Mouse (Mus musculus) forebrain, embryonic 12.5 days (tissue): ENCODE data around the gene Mgst2. TPM values are rescaled to one million over a fixed set of nuclear protein-coding genes. Genes with fewer than 3 reads are reported as not detected.

Source experiments
- ATAC-seq: fragments of 200-750 bp; cut with Nextera tagmentation; 2 replicates; pipeline ENCODE4 v1.8.0; 2017; ENCODE audit warnings: moderate TSS enrichment; ENCODE audit not compliant: low FRiP score
- H3K27ac ChIP-seq: fragments of 300-500 bp; sonication (generic); 2 replicates; pipeline ENCODE4 v1.5.1; 2016; ENCODE audit warnings: mild to moderate bottlenecking
- H3K27me3 ChIP-seq: fragments of 300-500 bp; sonication (generic); 2 replicates; pipeline ENCODE4 v1.6.1; 2016; ENCODE audit warnings: mild to moderate bottlenecking
- H3K36me3 ChIP-seq: fragments of 300-500 bp; sonication (generic); replicated peaks from 2 replicates; pipeline ENCODE4 v1.6.1; 2016; ENCODE audit warnings: mild to moderate bottlenecking
- H3K4me1 ChIP-seq: fragments of 300-500 bp; sonication (generic); 2 replicates; pipeline ENCODE4 v1.6.1; 2016
- H3K4me2 ChIP-seq: fragments of 300-500 bp; sonication (generic); 2 replicates; pipeline ENCODE4 v1.6.1; 2016; ENCODE audit warnings: mild to moderate bottlenecking, moderate library complexity
- H3K4me3 ChIP-seq: fragments of 300-500 bp; sonication (generic); replicated peaks from 2 replicates; pipeline ENCODE4 v1.5.1; 2016; ENCODE audit warnings: mild to moderate bottlenecking
- H3K9ac ChIP-seq: fragments of 300-500 bp; sonication (generic); 2 replicates; pipeline ENCODE4 v1.6.1; 2016; ENCODE audit warnings: mild to moderate bottlenecking
- H3K9me3 ChIP-seq: fragments of 300-500 bp; sonication (generic); 2 replicates; pipeline ENCODE4 v1.6.1; 2016
- WGBS: fragments of 180-500 bp; shearing (Covaris S2); methylation state at CpG from one replicate; pipeline ENCODE4 v1.1.7; 2016; 5-methylcytosine and 5-hydroxymethylcytosine counted together
- polyA plus RNA-seq: library from polyadenylated mRNA; unstranded; fragments of >200 nt; fragmentation: Nextera tagmentation; extraction: Ambion mirVana; gene quantifications from 2 replicates; pipeline ENCODE4 v1.2.1, GENCODE M21; 2016

Gene Mgst2
- polyA plus RNA-seq, 1 experiment from 2014 or later = not detected

DNA sequence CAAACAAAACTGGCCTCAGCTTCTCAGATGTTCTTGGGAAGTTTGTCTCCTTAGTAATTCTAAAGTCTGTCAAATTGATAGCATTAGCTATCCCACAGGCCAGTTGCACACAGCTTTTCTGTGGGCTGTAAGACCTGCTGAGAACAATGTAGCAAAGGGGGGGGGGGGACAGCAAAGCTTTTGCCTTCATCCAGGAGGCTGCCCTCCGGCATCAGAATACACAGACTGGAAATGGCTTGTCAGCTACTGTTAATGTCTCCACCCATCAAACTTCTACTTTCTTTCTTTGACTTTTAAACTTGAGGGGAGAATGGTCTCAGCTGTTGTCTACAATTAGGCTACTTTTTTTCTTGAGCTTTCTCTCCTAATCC is 48.2 kb downstream of the Mgst2 start:
- Histone ChIP-seq H3K9me3 (no peaks in the 10 kb centered on the region), H3K36me3 (no peaks in the 10 kb centered on the region), H3K27ac (no peak overlapping the region), H3K27me3 (no peaks in the 10 kb centered on the region), H3K4me3 (no peak overlapping the region), H3K4me2 (no peak overlapping the region), H3K4me1 (peaks cover 16% of the 10 kb centered on the region), H3K9ac (no peak overlapping the region)
- whole genome bisulfite sequencing = 88% methylated on average over 1 of the region's 1 CpGs
- ATAC-seq = no peak

DNA sequence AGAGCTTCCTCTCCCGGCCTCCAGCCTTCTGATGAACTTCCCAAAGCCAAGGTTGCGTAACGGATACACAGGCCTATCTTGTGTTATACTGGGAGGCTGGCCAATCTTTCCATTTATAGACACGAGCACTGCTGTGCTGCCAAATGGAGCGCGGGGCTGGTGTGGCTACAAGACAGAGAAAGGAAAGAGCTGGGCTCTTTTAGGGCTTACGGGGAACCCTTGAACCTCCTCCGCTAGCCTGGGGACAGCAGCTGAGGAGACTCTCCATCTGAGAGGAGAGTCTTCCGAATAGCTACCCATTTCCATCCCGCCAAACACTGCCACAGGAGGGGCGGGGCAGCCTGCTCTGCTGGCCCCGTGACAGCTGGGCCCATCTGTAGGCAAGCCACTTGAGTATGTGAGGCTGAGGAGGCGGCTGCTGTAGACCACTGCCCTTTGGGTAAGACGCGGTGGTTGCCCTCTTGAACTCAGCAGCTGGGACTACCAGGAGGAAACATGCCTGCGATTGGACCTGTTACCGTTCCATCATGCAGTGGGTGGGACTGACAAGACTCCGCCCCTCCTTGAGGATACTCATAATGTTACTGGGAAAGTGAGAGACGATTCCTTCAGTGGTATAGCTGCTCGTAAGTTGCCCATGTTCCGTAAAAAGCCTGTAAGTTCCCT is 48.7 kb downstream of the Mgst2 start:
- no peaks in the 10 kb centered on the region for H3K9me3 ChIP-seq
- no peak overlapping the region for H3K4me2 ChIP-seq
- H3K36me3 ChIP-seq = no peaks in the 10 kb centered on the region
- peaks cover 19% of the 10 kb centered on the region for H3K4me1 ChIP-seq
- no peak overlapping the region for H3K4me3 ChIP-seq
- ATAC-seq = peak; percentile 49
- H3K27ac ChIP-seq = peak overlapping the region; percentile 47; the same call in 1 of the 2 replicates
- no peaks in the 10 kb centered on the region for H3K27me3 ChIP-seq
- H3K9ac ChIP-seq = no peak overlapping the region
- 85% methylated on average over 21 of the region's 21 CpGs for WGBS

DNA sequence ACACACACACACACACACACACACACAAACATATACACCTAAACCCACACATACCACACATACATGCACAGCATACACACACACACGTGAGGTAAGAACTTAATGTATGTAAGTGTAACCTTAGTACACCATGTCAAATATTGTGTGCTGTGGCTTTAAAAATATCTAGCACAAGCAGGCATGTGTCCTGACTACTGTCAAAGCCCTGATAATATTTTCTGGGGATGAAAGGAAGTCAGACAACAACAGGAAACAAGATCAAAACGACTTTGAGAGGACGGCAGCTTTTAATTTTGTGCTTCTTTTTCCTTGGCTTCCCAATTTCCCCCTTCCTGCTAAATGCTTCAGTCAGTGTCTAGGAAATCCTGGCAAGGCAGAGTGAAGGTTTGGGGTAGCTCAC is 52.2 kb downstream of the Mgst2 start:
- Histone ChIP-seq H3K36me3 (no peaks in the 10 kb centered on the region), H3K27ac (no peak overlapping the region), H3K4me3 (no peak overlapping the region), H3K4me2 (no peak overlapping the region), H3K4me1 (peaks cover 16% of the 10 kb centered on the region), H3K9ac (no peak overlapping the region), H3K9me3 (no peaks in the 10 kb centered on the region), H3K27me3 (no peaks in the 10 kb centered on the region)
- 61% methylated on average over 3 of the region's 3 CpGs for WGBS
- ATAC-seq = no peak

DNA sequence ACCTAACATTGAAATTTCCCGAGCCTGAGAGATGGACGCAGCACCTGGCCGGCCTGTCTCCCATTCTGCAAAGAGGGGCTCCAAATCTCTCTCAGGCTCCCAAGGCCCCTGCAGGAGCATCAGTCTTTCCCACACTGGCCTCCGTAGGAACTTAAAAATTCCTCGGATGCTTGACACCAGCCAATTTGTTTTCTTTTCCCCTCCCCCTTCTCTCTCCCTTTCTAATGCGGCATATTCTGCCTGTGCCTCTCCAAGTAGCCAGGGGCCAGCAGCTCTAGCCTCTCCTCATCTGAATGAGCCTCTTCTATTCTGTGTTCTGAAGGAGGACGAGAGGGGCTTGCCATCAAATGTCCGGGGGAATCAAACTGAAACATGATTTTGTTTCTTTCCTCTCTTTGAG is 53.1 kb downstream of the Mgst2 start:
- H3K27me3 ChIP-seq = no peaks in the 10 kb centered on the region
- no peaks in the 10 kb centered on the region for H3K9me3 ChIP-seq
- no peak for ATAC-seq
- H3K4me2 ChIP-seq = no peak overlapping the region
- H3K4me3 ChIP-seq = no peak overlapping the region
- no peak overlapping the region for H3K27ac ChIP-seq
- no peaks in the 10 kb centered on the region for H3K36me3 ChIP-seq
- WGBS = 15% methylated on average over 8 of the region's 8 CpGs
- H3K4me1 ChIP-seq = peaks cover 19% of the 10 kb centered on the region
- H3K9ac ChIP-seq = no peak overlapping the region

DNA sequence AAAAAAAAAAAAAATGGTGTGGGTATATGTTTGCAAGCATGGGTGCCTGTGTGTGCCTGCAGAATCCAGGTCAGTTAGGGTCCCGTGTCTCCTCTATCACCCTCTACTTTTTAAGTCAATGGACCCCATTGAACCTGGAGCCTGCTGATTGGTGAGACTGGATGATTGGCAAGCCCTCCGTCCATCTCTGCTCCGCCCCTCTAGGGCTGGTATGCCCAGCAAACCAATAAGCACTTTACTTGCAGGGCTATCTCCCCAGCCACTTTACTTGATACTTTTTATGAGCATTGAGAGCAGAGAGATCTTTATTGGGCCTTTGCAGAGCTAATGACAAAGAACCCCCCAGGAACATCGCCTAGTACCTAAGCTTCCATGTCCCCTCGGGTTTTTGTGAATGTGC is 54.3 kb downstream of the Mgst2 start:
- Histone ChIP-seq H3K27ac (no peak overlapping the region), H3K4me2 (no peak overlapping the region), H3K36me3 (no peaks in the 10 kb centered on the region), H3K9me3 (no peaks in the 10 kb centered on the region), H3K27me3 (no peaks in the 10 kb centered on the region), H3K4me1 (peaks cover 19% of the 10 kb centered on the region), H3K9ac (no peak overlapping the region), H3K4me3 (no peak overlapping the region)
- no peak for ATAC-seq
- 86% methylated on average over 5 of the region's 5 CpGs for WGBS

DNA sequence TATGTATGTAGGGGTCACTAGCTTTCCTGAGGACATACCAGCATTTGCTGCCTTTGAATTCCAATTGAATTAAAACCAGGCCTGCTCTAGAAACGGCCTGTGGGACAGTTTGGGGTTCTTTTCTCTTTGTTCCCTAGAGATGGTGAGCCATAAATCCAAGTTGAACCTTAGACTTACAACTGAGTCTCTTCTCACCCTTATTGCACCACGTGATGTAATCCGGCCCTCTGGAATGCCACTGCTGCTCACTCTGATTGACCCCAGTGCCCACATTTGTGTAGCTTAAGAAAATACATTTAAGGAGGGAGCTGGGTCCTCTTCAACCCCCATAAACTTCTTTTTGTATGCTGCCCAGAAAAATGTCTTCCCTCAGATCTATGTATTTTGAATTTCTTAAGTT is 57.3 kb downstream of the Mgst2 start:
- no peak for ATAC-seq

DNA sequence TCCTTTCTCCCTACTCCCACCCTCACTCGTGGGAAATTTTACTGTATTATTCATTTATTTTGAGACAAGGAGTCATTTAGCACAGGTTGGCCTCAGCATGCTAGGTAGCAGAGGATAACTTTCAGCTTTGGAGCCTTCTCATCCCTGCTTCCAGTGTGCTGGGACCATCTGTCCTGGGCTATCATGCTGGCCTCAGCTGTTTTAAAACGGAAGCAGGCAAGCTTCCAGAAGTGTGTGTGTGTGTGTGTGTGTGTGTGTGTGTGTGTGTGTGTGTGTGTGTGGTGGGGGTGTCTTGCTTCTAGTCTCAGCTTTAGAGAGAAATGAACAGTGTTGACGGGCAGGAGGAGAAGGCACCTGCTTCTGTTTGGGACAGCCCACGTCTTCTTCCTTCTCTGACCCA is 57.7 kb downstream of the Mgst2 start:
- no peak overlapping the region for H3K9ac ChIP-seq
- H3K9me3 ChIP-seq = no peaks in the 10 kb centered on the region
- 67% methylated on average over 4 of the region's 4 CpGs for WGBS
- peaks cover 13% of the 10 kb centered on the region for H3K4me1 ChIP-seq
- H3K4me3 ChIP-seq = no peak overlapping the region
- no peaks in the 10 kb centered on the region for H3K27me3 ChIP-seq
- ATAC-seq = no peak
- no peaks in the 10 kb centered on the region for H3K36me3 ChIP-seq
- no peak overlapping the region for H3K27ac ChIP-seq
- H3K4me2 ChIP-seq = no peak overlapping the region

More for the DNA sequence above, 57.3 kb downstream of the Mgst2 start:
- Histone ChIP-seq H3K9me3 (no peaks in the 10 kb centered on the region), H3K36me3 (no peaks in the 10 kb centered on the region), H3K27me3 (no peaks in the 10 kb centered on the region), H3K4me1 (peaks cover 16% of the 10 kb centered on the region), H3K9ac (no peak overlapping the region), H3K4me3 (no peak overlapping the region), H3K4me2 (no peak overlapping the region), H3K27ac (no peak overlapping the region)
- WGBS = 68% methylated on average over 3 of the region's 3 CpGs

DNA sequence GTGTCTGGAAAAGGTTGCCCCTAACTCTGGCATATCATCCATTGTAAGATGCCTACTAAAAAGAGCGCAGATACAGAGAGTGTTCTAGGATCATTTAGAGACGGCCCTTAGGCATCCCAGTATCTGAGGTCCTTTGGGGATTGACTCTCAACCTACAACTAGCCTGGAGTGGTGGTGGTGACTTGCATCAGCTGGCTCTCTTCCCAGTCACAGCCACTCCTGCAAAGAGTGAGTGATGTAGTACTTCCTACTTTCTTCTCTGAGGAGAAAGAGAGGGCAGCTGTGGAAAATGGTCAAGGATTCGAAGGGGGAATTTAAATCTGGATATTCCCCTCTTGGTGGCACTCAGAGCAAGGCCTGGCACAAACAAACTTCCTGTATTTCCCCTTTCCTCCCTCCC is 59.2 kb downstream of the Mgst2 start:
- Histone ChIP-seq H3K4me2 (no peak overlapping the region), H3K9ac (no peak overlapping the region), H3K36me3 (no peaks in the 10 kb centered on the region), H3K4me1 (0 out of 2 replicates have a peak, but pooled peaks cover 5% of the 10 kb centered on the region), H3K27me3 (no peaks in the 10 kb centered on the region), H3K4me3 (no peak overlapping the region), H3K27ac (no peak overlapping the region), H3K9me3 (no peaks in the 10 kb centered on the region)
- WGBS = 98% methylated on average over 3 of the region's 3 CpGs
- no peak for ATAC-seq

DNA sequence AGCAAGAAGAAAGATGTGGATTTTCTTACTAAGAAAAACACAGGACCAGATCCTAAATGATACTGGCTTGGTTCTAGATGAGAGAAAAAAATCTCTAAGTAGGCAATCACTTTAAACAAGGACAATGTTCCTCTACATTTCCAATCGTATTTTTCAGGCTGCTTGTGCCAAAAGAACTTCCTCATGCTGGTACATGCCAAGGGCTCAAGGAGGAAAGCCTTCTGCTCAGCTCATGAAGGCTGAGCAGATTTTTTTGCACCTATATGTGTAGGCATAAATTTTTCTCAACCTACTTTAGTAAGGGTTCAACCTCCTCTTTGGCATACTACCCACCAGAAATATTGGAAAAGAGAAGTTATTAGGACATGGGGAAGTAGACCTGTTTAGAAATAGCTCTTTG is 59.8 kb downstream of the Mgst2 start:
- 0 out of 2 replicates have a peak, but pooled peaks cover 5% of the 10 kb centered on the region for H3K4me1 ChIP-seq
- ATAC-seq = no peak
- H3K9ac ChIP-seq = no peak overlapping the region
- WGBS = 78% methylated on average over 1 of the region's 1 CpGs
- H3K9me3 ChIP-seq = no peaks in the 10 kb centered on the region
- no peak overlapping the region for H3K27ac ChIP-seq
- no peaks in the 10 kb centered on the region for H3K36me3 ChIP-seq
- H3K4me3 ChIP-seq = no peak overlapping the region
- H3K27me3 ChIP-seq = no peaks in the 10 kb centered on the region
- H3K4me2 ChIP-seq = no peak overlapping the region

DNA sequence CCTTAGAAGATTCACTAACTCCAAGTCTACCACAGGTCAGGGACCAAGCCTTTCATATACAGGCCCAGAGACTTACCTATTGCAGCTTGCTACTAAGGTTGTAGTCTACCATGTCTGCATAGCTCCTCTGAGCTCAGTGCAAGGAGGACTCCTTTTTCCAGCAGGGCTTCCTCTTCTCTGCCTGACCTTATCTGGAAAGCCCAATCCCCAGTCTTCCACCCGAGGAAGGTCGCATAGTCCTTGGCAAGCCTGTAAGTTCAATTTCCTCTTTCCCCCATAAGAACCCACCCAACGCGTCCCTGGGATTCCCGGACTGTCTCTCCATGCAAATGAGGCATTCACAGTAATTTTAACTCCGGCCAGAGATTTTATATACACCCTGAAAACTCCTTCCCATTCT is 66.1 kb downstream of the Mgst2 start:
- no peak overlapping the region for H3K9ac ChIP-seq
- H3K4me1 ChIP-seq = peaks cover 16% of the 10 kb centered on the region
- no peaks in the 10 kb centered on the region for H3K9me3 ChIP-seq
- WGBS = 94% methylated on average over 6 of the region's 6 CpGs
- no peak overlapping the region for H3K4me2 ChIP-seq
- no peak overlapping the region for H3K4me3 ChIP-seq
- H3K27ac ChIP-seq = no peak overlapping the region
- no peaks in the 10 kb centered on the region for H3K36me3 ChIP-seq
- no peak for ATAC-seq
- H3K27me3 ChIP-seq = no peaks in the 10 kb centered on the region

DNA sequence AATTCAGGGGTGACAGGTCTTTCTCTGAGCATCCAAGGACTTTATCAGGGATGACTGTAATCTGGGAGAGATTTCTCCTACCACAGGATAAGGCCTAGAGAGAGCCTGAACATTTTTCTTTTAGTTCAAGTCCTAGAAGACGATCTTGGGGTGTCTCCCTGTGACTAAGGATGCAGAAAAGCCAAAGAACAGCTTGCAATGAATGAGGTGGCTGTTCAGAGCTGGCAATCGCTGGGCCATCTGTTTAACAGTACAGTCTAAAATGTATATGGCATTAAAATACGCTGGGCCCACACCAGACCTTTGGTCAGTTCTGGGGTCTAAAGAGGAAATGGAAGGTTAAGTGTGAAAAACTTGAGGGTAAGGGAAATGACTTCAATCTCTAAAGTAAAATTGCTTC is 67.3 kb downstream of the Mgst2 start:
- no peak for ATAC-seq
- H3K4me2 ChIP-seq = no peak overlapping the region
- H3K4me1 ChIP-seq = peaks cover 25% of the 10 kb centered on the region

DNA sequence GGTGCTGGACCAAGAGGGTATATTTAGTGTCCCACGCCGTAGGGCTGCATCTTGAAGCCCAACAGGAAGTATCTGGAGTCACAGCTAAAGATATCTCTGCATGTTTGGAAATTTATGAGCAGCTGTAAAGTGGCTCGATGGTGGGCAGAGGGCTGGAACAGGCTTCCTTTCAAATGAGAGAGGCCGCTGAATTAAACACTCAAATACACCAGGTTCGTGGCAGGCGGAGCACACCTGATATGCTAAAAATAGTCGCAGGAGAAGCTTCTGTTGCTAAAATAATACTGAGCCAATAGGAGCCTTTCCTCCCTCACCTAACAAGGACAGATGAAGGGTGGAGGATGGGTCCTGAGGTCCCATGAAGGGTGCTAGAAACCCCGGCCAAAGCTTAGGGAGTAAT is 67.8 kb downstream of the Mgst2 start:
- Histone ChIP-seq H3K4me3 (no peak overlapping the region), H3K27ac (peak overlapping the region; percentile 50; the same call in 1 of the 2 replicates), H3K9ac (no peak overlapping the region), H3K4me1 (peaks cover 30% of the 10 kb centered on the region), H3K4me2 (no peak overlapping the region), H3K36me3 (no peaks in the 10 kb centered on the region), H3K9me3 (no peaks in the 10 kb centered on the region), H3K27me3 (no peaks in the 10 kb centered on the region)
- no peak for ATAC-seq
- 84% methylated on average over 8 of the region's 8 CpGs for WGBS

More for the DNA sequence above, 67.3 kb downstream of the Mgst2 start:
- H3K4me3 ChIP-seq = no peak overlapping the region
- H3K36me3 ChIP-seq = no peaks in the 10 kb centered on the region
- no peak overlapping the region for H3K9ac ChIP-seq
- H3K27ac ChIP-seq = no peak overlapping the region
- no peaks in the 10 kb centered on the region for H3K27me3 ChIP-seq
- WGBS = 91% methylated on average over 3 of the region's 3 CpGs
- no peaks in the 10 kb centered on the region for H3K9me3 ChIP-seq

DNA sequence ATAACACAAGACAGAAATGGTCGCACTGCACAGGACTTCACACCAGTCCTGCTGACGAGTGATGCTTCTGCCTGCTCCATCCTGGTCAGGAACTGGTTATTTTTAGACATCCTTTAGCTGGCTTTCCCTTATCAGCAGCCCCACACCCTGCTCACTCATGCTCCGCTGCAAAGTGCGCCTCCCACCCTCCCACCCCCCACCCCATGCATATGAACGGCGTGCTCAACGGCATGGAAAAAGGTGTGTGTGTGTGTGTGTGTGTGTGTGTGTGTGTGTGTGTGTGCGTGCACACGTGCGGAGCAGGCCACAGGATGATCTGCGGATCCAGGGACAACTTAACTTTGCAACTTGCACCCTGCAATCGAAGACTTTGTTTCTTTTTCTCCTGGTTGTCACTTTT is 68.3 kb downstream of the Mgst2 start:
- WGBS = 84% methylated on average over 12 of the region's 12 CpGs

More for the DNA sequence above, 68.3 kb downstream of the Mgst2 start:
- H3K27me3 ChIP-seq = no peaks in the 10 kb centered on the region
- no peak overlapping the region for H3K4me3 ChIP-seq
- H3K4me1 ChIP-seq = peaks cover 29% of the 10 kb centered on the region
- no peak overlapping the region for H3K9ac ChIP-seq
- no peaks in the 10 kb centered on the region for H3K36me3 ChIP-seq
- H3K27ac ChIP-seq = 0 out of 2 replicates have a peak overlapping the region, but pooled peaks have one; percentile 50
- no peak for ATAC-seq
- no peaks in the 10 kb centered on the region for H3K9me3 ChIP-seq
- no peak overlapping the region for H3K4me2 ChIP-seq
